Mouse (Mus musculus) adrenal gland (tissue): ENCODE measurements around the gene Mal.
"Not testable (repeated sequence)": the region's sequence is repeated elsewhere in the genome, so short reads cannot be mapped to it uniquely, and the experiment has no call there.

Experiments used
- intact Hi-C: fragments of 180-260 bp; cut with DNase I; formaldehyde crosslinking; loops from one replicate; pipeline ENCODE4 v1.15.1; 2025

Gene Mal

DNA sequence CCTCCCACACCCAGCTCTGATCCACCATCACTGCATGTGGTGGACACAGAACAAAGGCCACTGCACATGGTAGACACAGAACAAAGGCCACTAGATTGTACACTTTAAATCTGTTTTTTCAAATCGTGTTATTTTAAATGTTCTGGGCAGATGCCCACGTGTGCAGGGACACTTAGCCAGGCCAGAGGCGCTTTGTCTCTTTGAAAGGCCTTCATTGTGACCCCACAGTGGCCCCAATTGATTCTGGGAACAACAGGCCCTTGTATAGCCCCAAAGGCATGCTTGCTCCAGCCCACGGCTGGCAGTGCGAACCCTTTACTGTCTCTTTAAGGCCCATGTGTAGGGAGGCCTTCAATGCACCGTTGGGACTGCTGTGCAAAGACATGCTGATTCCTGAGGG is 29.1 kb downstream of the Mal start:
- intact Hi-C loops: no loop called here

DNA sequence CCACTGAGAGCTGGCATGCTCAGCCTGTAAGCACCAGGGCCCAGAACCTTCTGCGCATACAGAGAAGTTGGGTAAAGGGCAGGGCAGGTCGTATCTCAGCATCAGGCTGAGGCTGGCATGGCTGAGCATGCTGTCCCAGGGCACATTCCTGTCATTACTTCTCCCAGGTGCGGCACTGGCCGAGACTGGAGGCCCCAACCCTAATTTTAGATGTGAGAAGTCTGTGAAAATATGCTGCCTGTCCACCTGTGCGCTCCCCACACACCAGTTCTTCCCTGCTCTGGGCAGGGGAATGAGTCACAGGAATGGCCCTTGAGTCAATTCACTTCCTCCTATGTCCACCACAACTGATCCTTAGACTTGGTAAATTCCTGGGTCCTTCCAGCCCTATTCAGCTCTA is 30.8 kb downstream of the Mal start:
- intact Hi-C loops: no loop called here

DNA sequence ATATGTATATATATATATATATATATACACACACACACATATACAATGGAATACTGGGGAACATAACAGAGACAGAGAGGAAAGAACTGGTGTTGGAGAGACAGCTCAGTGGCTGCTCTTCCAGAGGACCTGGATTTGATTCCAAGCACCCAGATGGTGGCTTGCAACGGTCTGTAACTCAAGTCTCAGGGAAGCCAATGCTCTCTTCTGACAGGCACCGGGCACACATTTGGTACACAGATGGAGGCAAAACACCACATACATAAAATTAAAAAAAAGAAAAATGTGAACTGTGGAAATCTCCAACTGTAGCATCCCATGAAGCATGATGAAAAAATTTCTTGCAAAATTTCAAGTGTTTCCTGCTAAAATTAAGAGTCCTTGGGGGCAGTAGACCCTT is 31.7 kb downstream of the Mal start:
- intact Hi-C loops: no loop called here

DNA sequence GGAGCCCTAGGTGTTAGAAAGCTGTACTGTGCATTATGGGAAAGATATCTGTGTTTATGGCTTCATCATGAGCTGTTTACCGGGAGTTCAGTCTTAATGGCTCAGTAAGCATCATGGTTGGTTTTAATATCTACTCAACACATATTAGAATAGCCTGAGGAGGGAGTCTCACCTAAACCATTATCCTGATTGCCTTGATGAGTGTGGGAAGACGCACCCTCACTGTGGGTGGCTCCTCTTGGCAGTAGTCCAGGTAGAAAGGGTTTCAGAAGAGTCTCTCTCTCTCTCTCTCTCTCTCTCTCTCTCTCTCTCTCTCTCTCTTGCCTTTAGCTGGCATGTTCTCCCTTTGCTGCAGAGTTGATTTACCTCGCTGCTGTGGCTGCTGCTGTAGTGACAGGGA is 34.4 kb downstream of the Mal start:
- intact Hi-C loops: no loop called here

DNA sequence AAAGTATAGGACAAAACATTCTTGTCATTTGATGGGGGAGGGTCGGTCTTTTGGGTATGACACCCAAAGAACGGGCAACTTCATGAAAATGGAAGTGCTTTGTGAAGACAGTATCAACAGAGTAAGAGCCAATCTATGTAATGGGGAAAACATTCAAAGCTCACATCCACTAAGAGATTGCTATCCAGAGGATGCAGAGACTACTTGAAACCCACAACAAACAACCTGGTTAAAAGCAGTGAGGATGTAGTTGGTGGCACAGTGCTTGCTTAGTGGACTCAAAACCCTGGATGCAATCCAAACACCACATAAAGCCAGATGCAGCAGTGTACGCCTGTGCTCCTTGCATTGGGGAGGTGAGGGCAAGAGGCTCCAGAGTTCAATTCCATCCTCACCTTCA is 37.2 kb downstream of the Mal start:
- intact Hi-C loops: no loop called here

DNA sequence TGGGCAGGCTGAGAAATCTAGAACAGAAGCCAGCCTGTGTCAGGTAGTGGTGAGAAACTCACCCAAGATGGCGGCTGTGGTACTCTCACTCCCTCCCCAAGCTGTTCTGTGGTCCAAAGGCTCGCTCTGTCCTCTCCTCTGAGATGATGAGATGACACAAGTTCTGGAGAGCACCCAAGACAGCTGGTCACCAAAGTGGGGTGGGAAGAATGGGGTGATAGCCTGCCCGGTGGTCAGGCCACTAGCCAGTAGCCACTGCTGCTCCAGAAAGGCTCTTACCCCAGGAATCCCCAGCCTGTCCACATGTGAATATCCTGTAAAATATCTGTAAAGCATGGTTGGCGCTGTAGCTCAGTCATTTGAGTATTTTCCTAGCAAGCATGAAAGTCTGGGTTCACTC is 44.2 kb downstream of the Mal start:
- intact Hi-C loops: no loop called here

DNA sequence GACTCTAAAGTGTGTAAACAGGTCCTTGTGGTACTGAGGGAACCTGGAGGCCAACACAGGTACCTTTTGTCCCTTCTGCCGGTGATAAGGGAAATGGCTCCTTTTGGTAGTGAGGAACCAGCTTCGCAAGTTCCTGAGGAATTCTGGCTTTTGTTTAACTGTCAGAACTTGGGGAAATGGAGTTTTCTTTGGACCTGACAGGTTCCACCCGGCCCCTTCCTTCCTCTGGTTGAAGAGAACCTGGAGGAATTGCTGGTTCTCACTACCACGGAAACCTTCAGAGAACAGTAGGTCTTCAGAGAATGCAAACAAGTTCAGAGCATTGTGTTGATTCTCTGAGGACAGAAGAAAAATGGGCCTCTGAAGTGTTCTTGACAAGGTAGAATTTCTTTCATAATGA is 45.1 kb downstream of the Mal start:
- intact Hi-C loops: no loop called here

DNA sequence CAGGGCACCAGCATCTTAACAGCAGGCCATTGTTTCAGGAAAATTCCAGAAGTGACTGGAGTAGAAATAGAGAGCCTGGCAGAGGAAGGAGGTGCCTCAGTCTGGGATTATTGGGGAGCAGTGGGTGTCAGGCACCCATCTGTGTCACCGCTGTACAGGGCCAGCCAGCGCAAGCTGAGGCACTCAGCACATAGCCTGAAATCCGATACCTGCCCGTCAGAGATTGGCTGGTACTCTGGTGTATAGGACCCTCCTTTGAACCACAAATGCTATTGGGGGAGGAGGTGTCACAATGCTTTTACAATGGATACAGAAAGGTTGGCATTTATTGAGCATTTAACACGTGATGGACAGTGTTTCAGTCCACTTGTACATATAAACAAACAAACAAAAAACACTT is 47.5 kb downstream of the Mal start:
- intact Hi-C loops: loop anchor here (5.0 kb wide), 2 partner anchors 58 to 73 kb away; no protein-coding TSS in a partner anchor

DNA sequence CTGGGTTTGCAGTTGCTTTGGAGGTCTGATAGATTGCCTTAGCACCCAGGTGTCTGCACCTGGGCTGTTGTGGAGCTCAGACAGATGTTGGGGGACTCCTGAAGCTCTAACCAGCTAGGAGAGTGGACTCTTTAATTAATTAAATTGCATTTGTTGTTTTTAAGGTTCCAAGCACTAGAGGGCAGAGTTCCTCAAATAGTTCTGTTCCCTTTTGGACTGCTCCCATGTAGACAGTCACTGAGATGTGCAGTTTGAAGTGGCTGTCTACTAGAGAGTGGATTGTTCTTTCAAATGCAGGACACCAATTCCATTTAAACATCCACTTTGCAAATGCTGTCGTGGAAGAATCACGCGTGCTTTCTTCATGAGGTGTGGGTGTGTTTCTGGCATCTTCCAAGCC is 48.3 kb downstream of the Mal start:
- intact Hi-C loops: loop anchor here (5.0 kb wide), 2 partner anchors 59 to 74 kb away; no protein-coding TSS in a partner anchor

DNA sequence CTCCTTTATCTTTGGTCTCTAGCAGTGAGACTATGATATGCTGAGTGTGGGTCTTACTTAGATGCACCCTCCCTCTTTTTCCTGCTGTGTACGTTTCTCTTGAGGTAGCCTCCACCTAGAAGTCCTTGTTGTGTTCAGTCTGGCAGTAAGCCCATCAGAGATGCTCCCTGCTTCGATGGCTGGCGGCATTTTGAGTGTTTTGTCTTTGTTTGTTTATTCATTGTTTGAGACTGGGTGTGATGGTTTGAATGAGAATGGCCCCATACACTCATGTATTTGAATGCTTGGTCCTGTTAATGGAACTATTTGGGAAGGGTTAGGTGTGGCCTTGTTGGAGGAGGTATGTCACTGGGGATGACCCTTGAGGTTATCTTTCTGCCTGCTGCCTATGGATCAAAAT is 51.3 kb downstream of the Mal start:
- intact Hi-C loops: loop anchor here (5.0 kb wide), 2 partner anchors 62 to 77 kb away; no protein-coding TSS in a partner anchor

DNA sequence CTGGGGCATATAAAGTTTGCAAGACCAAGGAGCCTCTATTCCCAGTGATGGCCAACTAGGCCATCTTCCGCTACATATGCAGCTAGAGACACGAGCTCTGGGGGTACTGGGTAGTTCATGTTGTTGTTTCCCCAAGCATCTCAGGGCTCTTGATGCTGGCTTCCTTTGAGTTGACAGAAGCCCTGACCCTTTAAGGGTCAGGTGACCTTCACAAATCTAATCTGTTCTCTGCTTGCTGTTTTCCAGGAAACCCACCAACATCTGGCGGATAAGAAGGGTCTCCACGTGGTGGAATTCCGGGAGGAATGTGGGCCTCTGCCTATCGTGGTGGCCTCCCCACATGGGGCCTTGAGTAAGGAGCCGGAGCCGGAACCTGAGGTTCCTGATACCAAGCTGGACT is 53.1 kb downstream of the Mal start:
- intact Hi-C loops: not testable (repeated sequence)

DNA sequence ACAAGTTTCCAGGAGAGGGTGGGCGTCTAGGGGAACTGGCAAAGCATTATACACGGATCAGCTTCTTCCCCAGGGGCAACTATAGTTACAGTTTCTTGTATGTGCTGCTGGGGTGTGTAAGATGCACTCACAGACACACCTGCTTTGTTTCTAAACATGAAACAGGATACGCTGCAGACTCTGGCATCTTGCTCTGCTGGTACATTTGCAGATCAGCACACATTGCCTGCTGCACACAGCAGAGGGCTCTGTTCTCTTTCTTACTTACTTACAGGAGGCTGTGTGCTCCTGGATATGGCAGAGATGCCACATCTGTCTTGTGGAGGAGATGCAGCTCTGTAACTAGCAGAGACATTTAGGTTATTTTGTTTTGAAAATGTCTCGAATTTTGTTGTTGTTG is 65.7 kb downstream of the Mal start:
- intact Hi-C loops: no loop called here

DNA sequence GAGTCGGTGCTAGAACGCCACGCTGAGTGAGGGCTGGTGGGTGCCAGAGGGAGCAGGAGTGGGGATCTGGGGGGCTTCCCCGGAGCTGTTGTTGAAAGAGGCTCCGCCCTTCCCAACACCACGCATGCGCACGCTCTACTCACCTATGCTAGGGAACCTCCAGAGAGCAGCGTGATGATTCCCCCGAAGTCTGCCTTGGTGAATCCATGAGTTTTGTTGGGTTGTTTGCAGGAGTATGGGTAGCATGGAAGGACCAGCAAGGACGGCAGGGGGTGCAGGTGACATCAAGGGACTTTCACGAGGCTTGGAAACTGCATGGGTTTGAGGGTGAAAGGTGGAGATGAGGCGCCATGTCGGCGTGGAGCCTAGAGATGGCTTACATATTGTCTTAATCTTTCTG is 66.3 kb downstream of the Mal start:
- intact Hi-C loops: no loop called here

DNA sequence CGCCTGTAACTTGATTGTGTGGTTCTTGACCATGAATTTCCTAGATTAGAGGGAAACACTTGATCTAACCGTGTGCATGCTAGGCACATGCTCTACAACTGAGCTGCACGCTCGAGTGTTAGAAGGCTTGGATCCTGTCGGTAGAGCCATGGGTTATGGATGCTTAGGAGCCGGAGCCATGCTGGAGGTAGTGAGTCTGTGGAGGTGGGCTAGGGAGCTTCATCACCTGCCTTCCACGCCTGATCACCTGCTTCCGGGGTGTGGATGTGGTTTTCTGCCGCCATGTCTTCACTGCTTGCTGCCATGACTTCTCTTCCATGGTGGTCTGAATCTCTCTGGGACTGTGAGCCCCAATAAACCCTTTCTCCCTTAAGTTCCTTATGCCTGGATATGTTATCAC is 67.6 kb downstream of the Mal start:
- intact Hi-C loops: no loop called here

DNA sequence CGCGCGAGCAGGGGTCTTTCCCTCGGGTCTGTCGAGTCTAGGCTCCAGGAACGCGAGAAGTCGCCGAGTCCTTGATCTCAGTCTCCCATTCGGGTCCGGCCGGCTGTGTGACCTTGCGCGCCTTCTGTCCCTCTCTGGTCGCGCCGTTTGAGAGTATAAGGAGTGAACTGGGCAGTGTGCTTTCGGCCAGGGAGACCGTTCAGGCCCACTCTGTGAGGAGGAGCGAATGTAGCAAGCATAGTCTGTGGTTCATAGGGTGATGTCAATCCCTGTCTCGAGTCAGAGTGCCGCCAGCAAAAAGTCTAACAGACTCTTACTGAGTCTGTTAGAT is 69.0 kb downstream of the Mal start:
- intact Hi-C loops: no loop called here

DNA sequence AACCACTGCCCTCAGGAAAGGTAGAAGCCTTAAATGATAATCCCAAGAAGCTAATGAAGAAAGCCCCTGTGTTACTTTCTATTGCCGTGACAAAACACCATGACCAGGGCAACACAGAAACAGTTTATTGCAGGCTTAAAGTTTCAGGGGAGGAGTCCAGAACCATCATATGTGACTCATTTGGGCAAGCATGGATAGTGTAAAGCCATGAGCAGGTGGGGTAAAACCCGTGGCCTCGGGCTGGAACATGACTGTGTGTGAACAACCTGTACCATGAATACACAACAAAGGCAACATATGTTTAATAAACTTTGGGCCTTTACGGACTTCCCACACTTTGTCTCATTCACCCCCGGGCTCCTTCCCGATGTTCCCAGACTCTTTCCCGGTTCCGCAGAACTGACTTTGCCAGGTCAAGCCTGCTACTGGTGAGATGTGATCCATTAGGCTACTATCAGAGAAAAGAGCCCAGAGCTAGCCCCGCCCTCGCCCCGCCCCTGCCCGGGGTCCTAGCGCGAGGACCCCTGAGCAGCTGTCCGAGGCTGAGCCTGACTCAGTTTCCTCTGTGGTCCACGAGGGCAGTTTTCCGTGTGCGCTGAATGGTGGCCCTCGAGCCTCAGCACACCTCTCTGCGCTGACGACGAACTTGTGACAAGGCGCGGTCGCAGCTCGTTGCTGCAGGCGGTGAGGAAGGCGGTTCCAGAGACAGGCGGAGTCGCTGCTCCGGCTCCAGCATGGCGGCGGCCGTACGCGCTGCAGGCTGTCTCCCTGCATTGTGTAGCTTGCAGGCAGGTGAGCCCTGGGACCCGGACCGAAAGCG is 69.6 kb downstream of the Mal start, which contains the start of the genes Zfp661 and Mrps5:
Gene Zfp661 (minus strand): TSS at position 401 of the 820 bp plus-strand sequence.
Gene Mrps5 (plus strand): TSS at position 529 of the 820 bp plus-strand sequence.
- intact Hi-C loops: no loop called here

DNA sequence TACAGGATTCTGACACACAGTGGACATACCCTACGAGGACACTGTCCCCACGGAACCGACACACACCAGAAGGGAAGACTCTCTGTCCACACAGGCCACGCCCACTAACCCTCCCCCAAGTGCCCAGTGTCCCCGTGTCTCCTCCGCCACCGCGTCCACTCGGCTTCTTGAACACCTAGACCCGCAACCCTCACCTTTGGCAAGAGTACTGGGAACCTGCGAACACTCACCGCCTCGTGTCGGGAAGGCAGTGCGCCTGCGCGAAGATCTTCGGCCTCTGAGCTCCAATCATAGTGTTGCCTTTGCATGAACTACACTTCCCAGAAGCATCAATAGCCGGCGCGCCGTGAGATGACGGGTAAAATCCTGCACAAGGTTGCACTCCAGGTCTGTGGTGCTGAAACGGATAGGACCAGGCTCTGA is 72.0 kb downstream of the Mal start:
- intact Hi-C loops: no loop called here
